Mouse (Mus musculus) embryo, embryonic 10.5 days (tissue): ENCODE data around the gene Rad54l2.

Experiments
- DNase-seq: peaks from one replicate; pipeline ENCODE4 v3.0.0-alpha.2; 2015; ENCODE audit warnings: low spot score

Rad54l2 gene

DNA sequence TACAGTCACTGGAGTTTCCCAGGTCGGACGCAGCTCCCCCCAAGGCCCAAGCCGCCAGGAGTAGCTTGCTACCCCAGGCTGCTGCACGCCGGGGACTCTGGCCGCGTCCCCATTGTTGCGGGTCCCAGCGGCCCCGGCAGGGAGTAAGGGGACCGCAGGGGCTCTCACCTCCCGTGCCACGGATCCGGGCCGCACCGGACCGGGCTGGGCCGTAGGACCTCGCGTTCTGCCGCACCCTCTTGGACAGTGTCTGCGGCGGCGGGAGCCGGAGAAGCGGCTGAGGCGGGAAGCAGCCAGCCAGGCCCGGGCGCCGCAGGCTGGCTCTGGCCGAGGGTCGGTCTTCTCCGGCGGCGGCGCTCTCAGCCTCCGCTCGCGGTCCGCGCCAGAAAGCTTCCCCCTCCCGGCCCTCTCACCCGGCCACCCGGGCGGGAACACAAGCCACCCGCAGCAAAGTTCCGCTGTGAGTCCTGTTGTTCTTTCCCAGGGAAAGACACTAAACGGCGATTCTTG, at the start of gene Rad54l2:
TSS of gene Rad54l2 (minus strand) at position 383 of the 510 bp plus-strand sequence.
- peak; percentile 87 for DNase-seq

DNA sequence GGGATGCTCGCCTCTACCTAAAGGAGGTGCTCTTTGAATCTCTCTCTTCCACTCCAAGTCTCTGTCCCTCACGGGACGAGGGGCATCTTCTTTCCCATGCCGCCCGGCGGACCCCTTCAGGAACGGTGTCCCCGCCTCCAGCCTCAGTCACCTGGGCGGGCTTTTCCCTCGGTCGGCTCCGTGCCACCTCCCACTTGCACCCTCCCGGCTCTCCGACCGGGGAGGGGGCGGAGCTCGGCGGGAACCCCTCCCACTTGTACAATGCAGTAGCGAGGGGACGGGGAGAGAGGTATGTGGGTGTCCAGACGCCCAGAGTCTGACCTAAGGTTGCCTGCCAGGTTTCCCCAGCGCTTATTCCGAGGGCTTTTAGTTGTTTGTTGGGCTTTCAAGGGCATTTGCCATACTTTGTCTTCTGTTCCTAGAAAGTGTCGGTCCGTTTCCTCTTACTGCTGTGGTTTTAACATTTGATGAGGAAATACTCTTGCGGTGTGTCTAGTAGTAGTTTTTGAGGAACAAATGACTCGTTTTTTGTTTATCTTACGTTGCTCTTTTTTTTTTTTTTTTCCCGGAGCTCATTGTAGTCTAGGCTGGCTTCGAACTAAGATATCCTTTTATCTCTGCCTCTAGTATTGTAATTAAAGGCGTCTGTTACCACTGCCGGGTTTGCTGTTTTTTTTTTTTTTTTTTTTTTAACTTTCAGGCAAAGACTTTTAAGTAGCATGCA, 33.5 kb upstream of the Rad54l2 start:
- DNase-seq, result peak; percentile 90

DNA sequence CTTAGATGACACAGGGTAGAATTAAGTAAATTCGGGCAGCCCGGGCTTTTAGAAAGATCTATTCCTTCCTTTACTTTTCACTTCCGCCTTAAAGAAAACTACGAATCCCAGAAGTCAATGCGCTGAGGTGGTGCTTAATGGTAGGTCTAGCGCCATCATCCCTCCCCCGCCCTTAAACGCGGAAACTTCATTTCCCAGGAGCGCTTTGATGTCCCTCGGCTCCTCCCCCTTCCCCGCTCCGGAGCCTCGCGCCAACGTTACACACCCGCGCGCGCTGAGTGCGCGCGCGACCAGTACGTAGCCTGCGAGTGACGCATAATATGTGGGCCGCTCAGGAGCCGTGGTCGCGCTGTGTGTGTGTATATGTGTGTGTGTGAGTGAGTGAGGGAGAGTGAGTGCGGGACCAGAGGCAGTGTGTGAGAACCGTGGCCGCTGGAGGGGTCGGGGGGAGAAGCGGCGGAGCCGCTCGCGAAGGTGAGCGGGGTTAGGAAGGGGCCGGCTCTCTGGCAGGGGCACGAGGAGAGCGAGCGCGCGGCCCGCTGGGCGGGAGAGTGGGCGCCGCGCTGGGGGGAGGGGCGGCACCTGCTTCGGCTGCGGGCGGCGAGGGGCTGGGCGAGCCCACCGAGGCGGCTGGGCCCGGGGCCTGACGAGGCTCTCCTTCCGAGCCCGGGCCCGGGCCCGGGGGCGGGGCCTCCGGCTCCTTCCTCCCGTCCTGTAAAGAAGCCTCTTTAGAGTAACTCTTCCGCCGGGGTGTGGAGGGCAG, 32.8 kb upstream of the Rad54l2 start, which contains the start of gene Dcaf1:
TSS of gene Dcaf1 (plus strand) at position 257 of the 763 bp plus-strand sequence.
- peak; percentile 100 for DNase-seq

DNA sequence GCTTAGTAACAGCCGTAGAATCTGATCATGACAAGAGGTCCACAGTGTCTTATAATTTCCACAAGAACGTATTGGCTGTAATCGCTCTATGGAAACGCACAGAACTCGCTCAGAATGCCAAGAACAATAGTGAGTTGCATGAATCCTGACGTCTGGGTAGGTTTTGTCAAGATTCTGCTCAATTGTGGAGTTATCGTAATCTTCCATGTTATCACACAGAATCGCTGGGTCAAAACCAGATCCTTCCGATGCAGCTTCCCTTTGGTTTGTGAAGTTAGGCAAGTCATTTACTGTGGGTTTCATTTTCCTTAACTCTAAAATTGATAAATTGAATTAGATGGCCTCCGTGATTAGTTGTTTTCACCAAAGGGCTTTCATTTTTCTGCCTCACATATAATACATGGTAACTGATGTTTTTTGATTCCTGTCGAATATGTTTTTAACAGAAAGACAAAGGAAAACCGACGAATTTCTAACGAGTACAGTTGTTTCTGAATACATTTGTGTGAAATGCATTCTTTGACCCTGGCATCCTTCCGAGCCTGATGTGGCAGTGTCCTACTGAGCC, 32.1 kb upstream of the Rad54l2 start:
- DNase-seq, result no peak

DNA sequence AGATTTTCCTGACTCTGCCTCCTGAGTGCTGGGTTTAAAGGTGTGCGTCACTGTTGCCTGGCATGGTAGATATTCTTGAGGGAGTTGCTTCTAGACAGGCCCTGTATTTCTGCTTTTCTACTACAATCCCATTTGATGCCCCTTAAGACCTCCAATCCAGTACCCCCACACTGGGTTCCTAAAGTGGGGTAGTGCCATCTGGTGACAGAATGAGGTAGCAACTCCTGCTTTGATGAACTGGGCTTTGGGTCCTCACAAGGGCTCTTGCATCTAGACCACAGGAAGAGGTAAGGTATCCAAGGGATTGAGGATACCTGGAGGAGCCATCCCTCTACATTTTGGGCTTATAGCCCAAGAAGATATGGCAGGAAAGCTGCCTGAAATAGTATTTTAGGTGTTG, 30.2 kb upstream of the Rad54l2 start:
- DNase-seq, result peak; percentile 12

DNA sequence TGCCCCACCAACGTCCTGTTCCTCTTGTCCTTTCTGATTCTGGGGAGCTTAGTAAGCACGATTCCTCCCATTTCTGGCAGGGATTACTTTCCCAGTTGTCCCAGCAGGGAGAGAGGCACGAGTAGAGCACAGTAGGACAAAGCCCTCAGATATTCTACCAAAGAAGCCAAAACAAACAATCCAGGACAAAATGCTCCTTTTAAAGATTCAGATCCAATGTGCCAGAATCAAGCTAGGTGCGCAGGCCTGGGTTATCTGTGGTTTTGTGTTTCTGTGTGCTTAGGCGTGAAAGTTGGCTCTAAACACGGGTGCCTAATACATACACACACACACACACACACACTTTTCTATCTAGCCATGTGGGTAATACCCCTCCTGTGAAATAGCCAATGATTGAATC, 29.2 kb upstream of the Rad54l2 start:
- no peak for DNase-seq

DNA sequence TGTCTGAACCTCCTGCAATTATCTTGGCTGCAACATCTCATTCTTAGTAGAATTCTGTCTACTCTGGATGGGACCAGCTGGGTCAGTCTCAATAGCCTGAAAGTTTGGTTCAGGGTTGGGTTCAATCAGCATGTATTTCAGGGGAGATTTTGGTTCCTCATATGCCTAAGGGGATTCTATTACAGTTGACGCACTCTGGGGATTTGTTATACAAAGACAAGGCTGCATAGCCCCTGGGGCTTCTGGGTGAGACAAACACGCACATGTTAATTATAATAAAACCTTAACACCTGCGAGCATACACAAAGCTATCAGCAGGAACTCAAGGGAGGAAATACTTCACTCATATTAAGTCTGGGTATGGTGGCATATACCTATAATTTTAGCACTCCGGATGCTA, 17.5 kb upstream of the Rad54l2 start:
- DNase-seq, result no peak

DNA sequence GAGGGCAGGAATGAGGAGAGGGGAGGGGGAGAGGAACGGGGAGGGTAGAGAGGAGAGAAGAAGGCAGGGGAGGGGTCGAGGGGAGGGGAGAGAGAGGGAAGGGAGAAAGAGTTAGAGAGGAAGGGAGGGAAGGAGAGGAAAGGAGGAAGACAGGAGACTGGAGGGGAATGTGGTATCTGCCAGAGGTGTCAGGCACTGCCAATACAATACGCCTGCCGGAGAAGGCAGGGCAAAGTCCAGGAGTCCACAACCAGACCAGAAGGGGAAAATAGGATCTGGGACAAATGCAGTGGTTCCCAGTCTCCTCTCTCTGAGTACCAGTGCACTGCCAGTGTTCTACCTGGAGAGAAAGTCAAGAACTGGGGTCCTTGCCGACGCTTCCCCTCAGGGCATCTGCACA, 1.8 kb upstream of the Rad54l2 start:
- no peak for DNase-seq

DNA sequence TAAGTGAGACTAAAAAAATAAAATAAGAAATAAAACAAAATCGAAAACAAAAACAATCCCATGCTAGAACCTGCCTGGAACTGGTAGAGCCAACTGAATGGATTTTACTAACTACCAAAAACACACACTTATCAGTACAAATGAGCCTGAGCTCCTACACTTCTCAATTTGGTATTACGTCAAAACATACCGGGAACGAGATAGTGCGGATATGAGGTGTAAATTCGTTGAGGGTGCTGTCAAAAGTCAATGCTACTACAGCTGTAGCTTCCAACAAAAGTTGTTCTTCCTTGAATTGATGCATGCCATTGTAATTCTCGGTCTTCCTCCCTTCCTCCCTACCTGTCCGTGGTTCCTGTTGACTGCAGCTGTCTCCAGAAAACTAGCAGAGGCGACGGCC, 369 bp upstream of the Rad54l2 start:
- no peak for DNase-seq

DNA sequence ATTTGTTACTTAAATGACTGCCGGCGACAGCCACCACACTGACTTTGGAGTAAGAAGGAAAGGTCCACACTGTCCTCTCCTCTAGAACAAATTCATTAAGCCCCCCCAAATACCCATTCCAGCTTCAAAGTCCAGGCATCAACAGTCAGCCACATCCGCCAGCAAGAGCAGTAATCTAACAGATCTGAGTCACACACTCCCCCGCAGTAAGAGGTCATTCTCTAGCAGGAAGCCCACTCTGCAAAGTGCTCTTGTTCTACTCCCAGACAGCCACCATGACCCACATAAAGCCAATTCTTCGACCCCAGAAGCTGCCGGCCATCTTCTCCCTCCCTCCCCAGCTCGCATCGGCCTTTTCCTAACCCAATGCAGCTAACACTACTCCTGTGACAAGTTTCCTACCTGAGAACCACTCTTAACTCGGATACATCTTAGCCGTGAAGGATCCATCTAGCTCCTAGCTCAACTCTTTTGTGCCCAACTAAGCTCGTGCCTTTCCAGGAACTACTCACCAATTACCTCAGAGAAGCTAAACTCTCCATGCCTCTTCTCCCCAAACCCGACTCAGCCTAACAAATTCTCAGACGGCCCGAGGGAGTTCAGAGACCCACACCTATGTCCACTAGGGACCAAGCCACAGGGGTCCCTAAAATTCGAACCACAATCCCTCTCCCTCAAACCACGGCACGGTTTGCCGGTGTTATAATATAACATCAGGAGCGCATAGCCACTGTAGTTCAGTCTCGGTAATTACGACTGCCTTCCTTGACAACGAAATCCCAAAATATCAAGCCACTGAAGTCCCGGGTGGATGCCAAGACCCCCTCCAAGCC, 799 bp downstream of the Rad54l2 start:
- DNase-seq, result peak; percentile 46

DNA sequence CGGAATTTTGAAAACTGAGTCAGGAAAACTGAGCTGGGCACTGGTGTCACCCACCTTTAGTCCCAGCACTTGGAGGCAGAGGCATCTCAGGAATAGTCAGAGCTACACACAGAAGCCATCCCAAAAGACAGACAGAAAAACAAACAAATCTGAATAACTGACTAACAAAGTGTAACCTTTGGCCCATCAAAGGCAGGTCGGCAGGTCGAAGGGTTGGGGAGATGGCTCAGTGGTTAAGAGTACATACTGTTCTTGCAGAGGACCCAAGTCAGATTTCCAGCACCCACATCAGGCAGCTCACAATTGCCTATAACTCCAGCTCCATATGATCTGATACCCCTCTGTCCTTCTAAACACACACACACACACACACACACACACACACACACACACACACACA, 3.8 kb downstream of the Rad54l2 start:
- DNase-seq, result no peak

DNA sequence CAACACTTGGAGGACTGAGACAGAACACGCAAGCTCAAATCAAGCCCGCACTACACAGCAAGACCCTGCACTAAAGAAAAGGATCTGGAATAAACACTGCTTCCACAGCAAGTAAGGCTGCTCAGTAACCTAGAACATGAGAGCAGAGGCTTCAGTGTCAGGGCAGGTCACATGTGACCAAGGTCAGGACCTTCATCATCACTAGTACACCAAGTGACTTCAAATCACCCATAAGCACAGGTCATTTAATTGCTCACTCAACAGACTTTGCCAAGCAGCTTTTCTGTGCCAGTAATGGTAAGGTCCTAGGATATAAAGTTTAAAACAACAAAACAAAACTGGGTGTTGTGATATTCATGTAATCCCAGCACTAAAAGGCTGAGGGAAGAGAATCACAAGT, 5.4 kb downstream of the Rad54l2 start:
- no peak for DNase-seq

DNA sequence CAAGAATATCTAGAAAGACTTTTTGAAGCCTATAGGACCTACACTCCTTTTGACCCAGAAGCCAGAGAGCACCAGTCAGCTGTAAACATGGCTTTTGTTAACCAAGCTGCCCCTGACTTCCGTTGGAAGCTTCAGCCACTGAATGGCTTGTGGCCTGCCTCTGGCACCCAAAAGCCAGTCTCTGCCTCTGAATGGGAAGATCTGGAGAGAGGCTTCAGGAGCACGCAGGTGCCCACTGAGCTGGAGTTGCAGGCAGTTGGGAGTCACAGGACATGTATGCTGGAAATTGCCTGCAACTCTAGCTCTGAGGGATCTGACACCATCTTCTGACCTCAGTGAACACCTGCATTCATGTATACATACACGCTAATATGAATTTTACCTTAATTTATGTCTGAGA, 8.9 kb downstream of the Rad54l2 start:
- no peak for DNase-seq

DNA sequence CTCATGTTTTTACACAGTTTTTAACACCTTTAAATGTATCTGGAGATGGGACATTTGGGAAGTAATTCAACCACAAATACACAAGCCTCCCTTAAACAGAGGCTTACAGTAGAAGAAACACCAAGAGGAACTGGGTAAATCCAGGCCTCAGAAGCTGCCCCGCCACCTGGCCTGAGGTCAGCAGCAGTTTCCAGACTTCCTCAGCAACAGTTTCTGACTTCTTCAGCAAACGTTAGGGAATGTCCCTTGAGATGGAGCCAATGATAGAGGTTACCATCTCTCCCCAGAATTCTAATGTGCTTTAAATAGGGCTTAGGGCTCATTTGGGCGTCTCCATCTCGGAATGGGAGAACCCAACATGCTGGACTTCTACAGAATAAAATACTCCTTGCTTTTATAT, 10.7 kb downstream of the Rad54l2 start:
- no peak for DNase-seq

DNA sequence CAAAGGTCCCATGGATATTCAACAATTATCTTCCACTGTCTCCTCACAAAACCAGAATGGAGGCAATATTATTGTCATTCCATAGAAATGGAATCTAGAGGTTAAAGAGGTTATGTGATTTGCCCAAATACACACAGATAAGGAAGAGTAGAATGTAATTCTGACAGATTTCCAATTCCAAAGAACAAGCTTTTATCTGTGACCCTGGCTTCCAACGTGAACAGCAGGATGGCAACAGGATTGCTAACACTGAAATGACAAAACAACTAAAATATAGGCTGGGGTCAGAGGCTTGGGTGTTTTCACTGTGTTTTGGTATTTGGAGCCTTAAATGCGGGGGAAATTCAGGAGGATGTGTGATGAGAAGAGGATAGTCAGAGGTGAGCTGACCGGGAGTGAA, 11.6 kb downstream of the Rad54l2 start:
- no peak for DNase-seq

DNA sequence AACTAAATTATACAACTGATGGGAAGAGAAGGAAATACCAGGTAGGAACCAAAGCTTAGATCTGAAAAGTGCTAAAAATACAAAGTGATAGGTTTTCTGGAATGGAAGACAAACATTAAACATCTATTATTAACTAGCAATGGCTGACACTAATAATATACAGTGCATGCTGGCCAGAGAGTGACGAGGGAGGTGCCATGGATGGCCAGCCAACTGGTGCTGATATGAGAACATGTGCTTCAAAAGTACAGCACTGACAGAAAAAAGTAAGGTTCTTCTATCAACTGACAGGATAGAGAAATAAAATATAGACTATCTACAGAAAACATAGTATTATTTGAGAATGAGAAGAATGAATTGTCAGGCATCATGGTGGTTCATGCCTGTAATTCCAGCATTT, 12.9 kb downstream of the Rad54l2 start:
- DNase-seq, result no peak

DNA sequence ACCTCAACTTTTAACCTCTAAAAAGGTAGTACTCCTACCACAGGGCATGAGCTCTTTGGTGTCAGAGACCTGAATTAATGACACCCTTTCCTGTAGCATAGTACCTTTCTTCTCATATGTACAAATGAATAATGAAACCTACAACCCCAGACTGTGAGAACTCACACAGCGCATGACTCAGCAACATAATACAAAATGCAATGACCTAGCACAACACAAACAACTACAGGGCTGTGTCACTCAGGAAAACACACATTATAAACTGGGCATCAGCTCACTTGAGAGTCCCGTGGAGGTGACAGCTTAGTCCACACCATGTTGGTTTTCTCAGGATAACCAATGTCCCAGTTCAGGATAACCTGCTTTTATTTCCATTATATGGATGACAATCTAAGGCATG, 17.2 kb downstream of the Rad54l2 start:
- DNase-seq, result no peak

DNA sequence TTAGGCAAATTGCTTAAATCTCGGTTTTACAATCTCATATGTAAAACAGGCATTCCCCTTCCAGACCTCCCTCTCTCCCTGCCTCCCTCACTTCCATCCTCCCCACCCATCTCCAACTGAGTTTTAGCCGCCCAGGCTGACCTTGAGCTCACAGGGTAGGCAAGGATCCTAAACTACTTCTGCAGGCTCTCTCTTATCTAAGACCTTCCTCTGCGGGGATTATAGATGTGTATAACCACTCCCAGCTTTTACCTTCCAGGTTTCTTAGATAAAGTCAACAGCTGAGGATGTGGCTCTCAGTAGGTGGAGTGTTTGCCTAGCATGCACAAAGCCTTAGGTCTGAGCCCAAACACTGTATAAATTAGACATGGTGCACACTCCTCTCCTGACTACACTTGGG, 18.8 kb downstream of the Rad54l2 start:
- no peak for DNase-seq

DNA sequence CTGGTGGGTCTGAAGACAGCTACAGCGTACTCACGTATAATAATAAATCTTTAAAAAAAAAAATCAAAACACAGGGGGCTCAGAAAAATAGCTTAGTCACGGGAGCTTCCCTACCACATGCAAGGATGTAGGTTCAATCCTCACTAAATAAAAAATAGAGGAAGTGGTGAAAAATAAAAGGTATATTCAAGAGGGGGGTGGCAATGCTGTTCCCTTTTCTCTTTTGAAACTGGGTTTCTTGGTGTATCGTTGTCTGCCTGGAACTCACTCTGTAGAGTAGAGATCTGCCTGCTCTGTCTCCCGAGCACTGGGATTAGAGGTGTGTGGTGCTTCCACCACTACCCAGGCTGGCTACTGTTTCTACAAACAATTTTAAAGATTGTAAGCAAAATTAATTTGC, 19.2 kb downstream of the Rad54l2 start:
- DNase-seq, result no peak

DNA sequence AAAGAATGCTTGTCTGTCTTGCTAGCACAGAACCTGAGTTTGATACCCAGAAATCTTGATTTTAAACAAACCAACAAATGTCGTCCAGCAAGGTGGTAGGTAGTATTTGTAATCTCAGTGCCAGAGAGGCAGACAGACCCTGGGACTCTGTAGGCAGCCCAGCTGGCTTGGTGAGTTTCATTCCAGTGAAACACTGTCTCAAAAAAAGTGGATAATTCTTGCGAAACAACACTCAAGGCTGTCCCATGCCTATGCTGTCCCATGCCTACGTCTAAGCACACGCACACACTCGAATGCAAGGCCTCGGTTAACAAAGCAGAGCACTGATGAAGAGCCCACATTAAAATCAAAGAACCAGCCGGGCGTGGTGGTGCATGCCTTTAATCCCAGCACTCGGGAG, 32.6 kb downstream of the Rad54l2 start:
- DNase-seq, result no peak

DNA sequence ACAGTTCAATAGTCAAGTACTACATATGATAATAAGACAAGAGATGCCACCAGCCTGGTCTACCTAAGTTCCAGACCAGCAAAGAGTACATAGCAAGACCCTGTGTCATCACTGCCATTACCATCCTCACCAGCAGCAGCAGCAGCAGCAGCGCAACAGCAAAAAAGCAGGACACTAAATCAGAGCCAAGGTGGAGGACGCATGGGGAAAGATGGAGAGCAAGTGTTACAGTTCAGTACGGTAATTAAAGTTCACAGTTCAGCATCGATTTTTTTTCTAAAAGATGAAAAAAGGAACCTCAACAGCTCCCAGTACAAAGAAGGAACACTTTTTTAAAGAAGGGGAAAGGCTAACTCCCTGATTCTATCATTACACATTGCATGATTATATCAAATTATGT, 33.2 kb downstream of the Rad54l2 start:
- no peak for DNase-seq

DNA sequence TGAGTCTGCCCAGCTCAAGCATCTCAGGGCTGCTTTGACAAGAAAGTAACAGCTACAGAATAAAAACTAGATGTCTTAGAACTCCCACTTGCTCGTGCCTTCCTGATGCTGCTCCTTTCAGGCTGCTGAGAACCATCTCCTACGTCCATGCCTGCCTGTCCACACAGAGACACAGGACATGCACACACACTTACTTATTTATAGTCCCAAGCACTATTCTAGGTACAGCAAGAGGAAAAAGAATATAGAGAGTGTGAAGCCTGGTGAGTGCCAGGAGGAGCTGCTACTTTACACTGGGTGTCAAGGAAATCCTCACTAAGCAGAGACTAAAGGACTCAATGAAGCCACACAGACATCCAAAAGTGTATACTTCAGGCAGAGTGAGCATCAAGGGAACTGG, 34.7 kb downstream of the Rad54l2 start:
- DNase-seq, result no peak
